Mouse (Mus musculus): ENCODE data around the gene Sf3a3. TPM values are rescaled to one million over a fixed set of nuclear protein-coding genes. Genes with fewer than 3 reads are reported as not detected.
"Not testable (repeated sequence)": the region's sequence is repeated elsewhere in the genome, so short reads cannot be mapped to it uniquely, and the experiment has no call there.

The Sf3a3 gene
- polyA plus RNA-seq, 1 experiment, result 24.2 TPM

GRCm38 (mm10) chr4:124705661-124706269, 8.8 kb upstream of the Sf3a3 start:
- H3K27ac ChIP-seq (ENCODE audit: control insufficient read depth, insufficient read depth, low read depth, low read length), result no peak overlapping the region
- no peaks in the 10 kb centered on the region for H3K27me3 ChIP-seq (ENCODE audit: control insufficient read depth, insufficient read depth, low read length)
- no peak overlapping the region for H3K4me3 ChIP-seq (ENCODE audit: control insufficient read depth, low read depth, low read length)
- H3K36me3 ChIP-seq (ENCODE audit: control insufficient read depth, insufficient read depth, low read length), result no peaks in the 10 kb centered on the region
- TF ChIP-seq POLR2A (IDR thresholded peaks at IDR 0.05; ENCODE audit: control insufficient read depth, low read depth, low read length) (no peak), CTCF (IDR thresholded peaks at IDR 0.05; ENCODE audit: control insufficient read depth, insufficient read depth, insufficient replicate concordance, low read depth, low read length) (no peak)
- peaks cover 9% of the 10 kb centered on the region for H3K4me1 ChIP-seq (ENCODE audit: control insufficient read depth, insufficient read depth, low read length)

GRCm38 (mm10) chr4:124707381-124708199, 7.0 kb upstream of the Sf3a3 start:
- not testable (repeated sequence) for H3K4me1 ChIP-seq (ENCODE audit: control insufficient read depth, insufficient read depth, low read length)

GRCm38 (mm10) chr4:124708200-124708517, 6.4 kb upstream of the Sf3a3 start:
- not testable (repeated sequence) for H3K36me3 ChIP-seq (ENCODE audit: control insufficient read depth, insufficient read depth, low read length); H3K4me1 ChIP-seq (ENCODE audit: control insufficient read depth, insufficient read depth, low read length); H3K4me3 ChIP-seq (ENCODE audit: control insufficient read depth, low read depth, low read length)

More at GRCm38 (mm10) chr4:124707381-124708199, 7.0 kb upstream of the Sf3a3 start:
- not testable (repeated sequence) for H3K27me3 ChIP-seq (ENCODE audit: control insufficient read depth, insufficient read depth, low read length); H3K27ac ChIP-seq (ENCODE audit: control insufficient read depth, insufficient read depth, low read depth, low read length); H3K36me3 ChIP-seq (ENCODE audit: control insufficient read depth, insufficient read depth, low read length); H3K4me3 ChIP-seq (ENCODE audit: control insufficient read depth, low read depth, low read length)

GRCm38 (mm10) chr4:124708518-124709477, 5.8 kb upstream of the Sf3a3 start:
- peak overlapping the region; percentile 70 for H3K27ac ChIP-seq (ENCODE audit: control insufficient read depth, insufficient read depth, low read depth, low read length)
- H3K4me1 ChIP-seq (ENCODE audit: control insufficient read depth, insufficient read depth, low read length), result peaks cover 2% of the 10 kb centered on the region; the same call in 1 of the 2 replicates
- no peaks in the 10 kb centered on the region for H3K27me3 ChIP-seq (ENCODE audit: control insufficient read depth, insufficient read depth, low read length)
- H3K36me3 ChIP-seq (ENCODE audit: control insufficient read depth, insufficient read depth, low read length), result no peaks in the 10 kb centered on the region
- TF ChIP-seq POLR2A (IDR thresholded peaks at IDR 0.05; ENCODE audit: control insufficient read depth, low read depth, low read length), result peak; percentile 26; the same call in 1 of the 2 replicates
- no peak for TF ChIP-seq CTCF (IDR thresholded peaks at IDR 0.05; ENCODE audit: control insufficient read depth, insufficient read depth, insufficient replicate concordance, low read depth, low read length)
- H3K4me3 ChIP-seq (ENCODE audit: control insufficient read depth, low read depth, low read length), result peak overlapping the region; percentile 60

More at GRCm38 (mm10) chr4:124708200-124708517, 6.4 kb upstream of the Sf3a3 start:
- not testable (repeated sequence) for H3K27ac ChIP-seq (ENCODE audit: control insufficient read depth, insufficient read depth, low read depth, low read length); H3K27me3 ChIP-seq (ENCODE audit: control insufficient read depth, insufficient read depth, low read length)

- TF ChIP-seq POLR2A (IDR thresholded peaks at IDR 0.05; ENCODE audit: control insufficient read depth, low read depth, low read length) (no peak), CTCF (IDR thresholded peaks at IDR 0.05; ENCODE audit: control insufficient read depth, insufficient read depth, insufficient replicate concordance, low read depth, low read length) (no peak)
- Histone ChIP-seq H3K4me3 (ENCODE audit: control insufficient read depth, low read depth, low read length) (peak overlapping the region; percentile 39), H3K27me3 (ENCODE audit: control insufficient read depth, insufficient read depth, low read length) (no peaks in the 10 kb centered on the region), H3K4me1 (ENCODE audit: control insufficient read depth, insufficient read depth, low read length) (peaks cover 5% of the 10 kb centered on the region), H3K36me3 (ENCODE audit: control insufficient read depth, insufficient read depth, low read length) (no peaks in the 10 kb centered on the region), H3K27ac (ENCODE audit: control insufficient read depth, insufficient read depth, low read depth, low read length) (peak overlapping the region; percentile 73)
Observed at GRCm38 (mm10) chr4:124709961-124710446, 4.6 kb upstream of the Sf3a3 start.

- TF ChIP-seq POLR2A (IDR thresholded peaks at IDR 0.05; ENCODE audit: control insufficient read depth, low read depth, low read length), result no peak
- TF ChIP-seq CTCF (IDR thresholded peaks at IDR 0.05; ENCODE audit: control insufficient read depth, insufficient read depth, insufficient replicate concordance, low read depth, low read length), result no peak
- peaks cover 5% of the 10 kb centered on the region for H3K4me1 ChIP-seq (ENCODE audit: control insufficient read depth, insufficient read depth, low read length)
- no peaks in the 10 kb centered on the region for H3K27me3 ChIP-seq (ENCODE audit: control insufficient read depth, insufficient read depth, low read length)
- H3K4me3 ChIP-seq (ENCODE audit: control insufficient read depth, low read depth, low read length), result no peak overlapping the region
- no peak overlapping the region for H3K27ac ChIP-seq (ENCODE audit: control insufficient read depth, insufficient read depth, low read depth, low read length)
- no peaks in the 10 kb centered on the region for H3K36me3 ChIP-seq (ENCODE audit: control insufficient read depth, insufficient read depth, low read length)
Observed at GRCm38 (mm10) chr4:124710776-124711291, 3.7 kb upstream of the Sf3a3 start.

GRCm38 (mm10) chr4:124712618-124713017, 2.0 kb upstream of the Sf3a3 start:
- no peaks in the 10 kb centered on the region for H3K27me3 ChIP-seq (ENCODE audit: control insufficient read depth, insufficient read depth, low read length)
- no peak overlapping the region for H3K27ac ChIP-seq (ENCODE audit: control insufficient read depth, insufficient read depth, low read depth, low read length)
- no peak overlapping the region for H3K4me3 ChIP-seq (ENCODE audit: control insufficient read depth, low read depth, low read length)
- H3K4me1 ChIP-seq (ENCODE audit: control insufficient read depth, insufficient read depth, low read length), result peaks cover 5% of the 10 kb centered on the region
- no peak for TF ChIP-seq POLR2A (IDR thresholded peaks at IDR 0.05; ENCODE audit: control insufficient read depth, low read depth, low read length)
- TF ChIP-seq CTCF (IDR thresholded peaks at IDR 0.05; ENCODE audit: control insufficient read depth, insufficient read depth, insufficient replicate concordance, low read depth, low read length), result no peak
- H3K36me3 ChIP-seq (ENCODE audit: control insufficient read depth, insufficient read depth, low read length), result no peaks in the 10 kb centered on the region; the same call in 1 of the 2 replicates

GRCm38 (mm10) chr4:124713850-124714249, 726 bp upstream of the Sf3a3 start:
- H3K27ac ChIP-seq (ENCODE audit: control insufficient read depth, insufficient read depth, low read depth, low read length); H3K4me3 ChIP-seq (ENCODE audit: control insufficient read depth, low read depth, low read length); H3K36me3 ChIP-seq (ENCODE audit: control insufficient read depth, insufficient read depth, low read length); H3K27me3 ChIP-seq (ENCODE audit: control insufficient read depth, insufficient read depth, low read length); H3K4me1 ChIP-seq (ENCODE audit: control insufficient read depth, insufficient read depth, low read length): not testable (repeated sequence)

Measured in testis, adult 2 months (tissue).